Mouse (Mus musculus) cortical plate, adult 2 months (tissue): ENCODE measurements at regions not wholly inside any gene's neighbourhood (a gene's known extent, or its start where the extent isn't known, plus 50 kb on each side); places are given as distances from the start of the nearest gene placed in this dataset.

Experiments
- CTCF ChIP-seq: fragments of 200-500 bp; IDR thresholded peaks from 2 replicates; pipeline ENCODE4 v1.5.1; 2011; ENCODE audit warnings: mild to moderate bottlenecking, control low read depth, low read length; ENCODE audit not compliant: insufficient read depth; ENCODE audit errors: extremely low read depth
- POLR2A ChIP-seq: fragments of 200-500 bp; IDR thresholded peaks from 2 replicates; pipeline ENCODE4 v1.6.1; 2011; ENCODE audit warnings: mild to moderate bottlenecking, low read length, control low read depth; ENCODE audit not compliant: insufficient read depth; ENCODE audit errors: extremely low read depth

DNA sequence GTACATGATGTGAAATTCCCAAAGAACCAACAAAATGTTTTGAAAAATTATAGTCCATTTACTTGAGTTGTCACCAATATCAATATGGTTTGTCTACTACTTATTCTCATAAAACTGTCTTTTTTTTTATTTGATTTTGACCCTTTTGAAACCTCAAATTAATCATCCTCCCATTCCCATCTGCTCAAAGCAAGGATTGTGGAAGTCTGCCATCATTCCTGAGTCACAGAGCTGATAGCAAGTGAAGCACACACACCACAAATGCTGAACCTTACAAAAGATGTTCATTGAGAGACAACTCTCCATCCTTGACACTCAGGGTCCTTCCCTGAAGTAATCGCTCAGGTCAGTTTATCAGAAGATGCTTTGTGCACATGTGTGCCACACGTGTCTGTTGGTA, 82.1 kb upstream of the Kap start:
- TF ChIP-seq POLR2A (no peak), CTCF (no peak)
